Mouse (Mus musculus): ENCODE measurements at regions not wholly inside any gene's neighbourhood (a gene's known extent, or its start where the extent isn't known, plus 50 kb on each side); places are given as distances from the start of the nearest gene placed in this dataset.
"Not testable (repeated sequence)": the region's sequence is repeated elsewhere in the genome, so short reads cannot be mapped to it uniquely, and the experiment has no call there.

DNA sequence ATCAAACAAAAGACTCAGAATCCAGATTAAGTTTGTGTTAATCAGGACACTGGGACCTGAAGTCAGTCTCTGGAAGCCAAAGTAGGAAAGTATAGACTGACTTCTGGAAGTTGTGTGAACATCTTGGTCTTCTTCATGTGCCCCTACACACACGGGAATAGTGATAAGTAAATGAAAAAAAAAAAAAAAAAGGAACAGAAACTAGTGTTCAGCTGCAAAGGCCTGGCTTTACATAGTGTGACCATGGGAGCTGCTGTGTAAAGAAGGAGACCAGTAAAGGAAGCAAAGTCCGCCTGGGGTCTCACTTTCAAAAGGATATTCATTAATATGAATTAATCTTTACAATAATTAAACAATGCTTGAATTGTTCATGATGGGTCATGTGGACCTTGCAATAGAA, 190.6 kb upstream of the Tmc3 start:
- DNase-seq (ENCODE audit: low spot score in 2 of 2): no peak

DNA sequence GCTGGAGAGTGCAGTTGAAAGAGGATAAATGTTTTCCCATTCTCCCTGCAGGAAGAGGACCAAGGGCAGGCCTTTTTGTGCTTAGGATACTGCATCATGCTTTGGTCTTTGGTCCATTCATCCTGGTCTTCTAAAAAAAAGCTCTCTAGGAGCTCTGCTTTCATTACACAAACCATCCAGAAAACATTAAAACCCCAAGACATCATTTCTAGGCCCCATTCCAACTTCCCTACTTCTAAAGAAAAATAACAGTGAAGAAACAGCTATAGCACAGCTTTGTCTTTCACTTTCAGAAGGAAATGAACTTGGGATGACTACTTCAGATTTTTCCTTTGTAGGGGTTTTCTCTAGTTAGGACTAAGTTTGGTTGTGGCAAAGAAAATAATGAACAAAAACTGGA, 185.1 kb upstream of the Tmc3 start:
- DNase-seq (ENCODE audit: low spot score in 2 of 2): no peak

- DNase-seq (ENCODE audit: low spot score in 2 of 2): no peak
These were observed 183.7 kb upstream of the Tmc3 start for GRCm38 (mm10) chr7:83401001-83401400.

GRCm38 (mm10) chr7:83412745-83413144, 172.0 kb upstream of the Tmc3 start:
- DNase-seq (ENCODE audit: low spot score in 2 of 2): not testable (repeated sequence)

DNA sequence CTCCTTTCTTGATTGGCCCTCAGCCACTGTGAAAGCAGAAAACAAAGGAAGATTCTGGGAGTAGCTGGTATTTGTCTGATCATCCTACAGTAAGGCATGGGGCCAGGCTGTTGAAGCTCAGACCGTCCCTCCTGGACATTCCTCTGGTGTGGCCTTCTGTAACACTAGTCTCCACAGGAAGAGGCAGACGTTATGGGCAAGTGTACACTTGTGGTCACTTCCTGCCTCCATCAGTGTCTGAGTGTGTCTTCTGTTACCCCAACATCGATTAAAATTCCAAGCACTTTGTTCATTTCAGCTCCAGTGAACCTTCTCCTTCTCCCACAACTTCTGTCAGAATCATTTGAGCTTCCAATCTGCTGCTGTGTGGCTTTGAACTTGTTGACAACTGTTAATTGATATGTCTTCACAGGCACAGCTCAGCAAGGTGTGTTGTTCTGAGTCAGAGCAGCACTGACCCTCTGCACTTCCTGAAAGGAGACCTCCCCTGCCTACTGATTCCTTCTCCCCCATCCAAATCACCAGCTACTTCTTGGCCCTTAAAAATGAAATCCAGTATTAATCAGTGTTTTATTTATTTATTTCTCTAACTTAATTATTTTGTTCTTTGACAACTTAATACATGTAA, 154.7 kb upstream of the Tmc3 start:
- DNase-seq (ENCODE audit: low spot score in 2 of 2): no peak

- DNase-seq (ENCODE audit: low spot score in 2 of 2): peak in 1 of 2 experiments; percentile 49
These were observed 153.6 kb upstream of the Tmc3 start for GRCm38 (mm10) chr7:83431094-83431493.

GRCm38 (mm10) chr7:83432843-83433242, 151.9 kb upstream of the Tmc3 start:
- no peak for DNase-seq (ENCODE audit: low spot score in 2 of 2)

DNA sequence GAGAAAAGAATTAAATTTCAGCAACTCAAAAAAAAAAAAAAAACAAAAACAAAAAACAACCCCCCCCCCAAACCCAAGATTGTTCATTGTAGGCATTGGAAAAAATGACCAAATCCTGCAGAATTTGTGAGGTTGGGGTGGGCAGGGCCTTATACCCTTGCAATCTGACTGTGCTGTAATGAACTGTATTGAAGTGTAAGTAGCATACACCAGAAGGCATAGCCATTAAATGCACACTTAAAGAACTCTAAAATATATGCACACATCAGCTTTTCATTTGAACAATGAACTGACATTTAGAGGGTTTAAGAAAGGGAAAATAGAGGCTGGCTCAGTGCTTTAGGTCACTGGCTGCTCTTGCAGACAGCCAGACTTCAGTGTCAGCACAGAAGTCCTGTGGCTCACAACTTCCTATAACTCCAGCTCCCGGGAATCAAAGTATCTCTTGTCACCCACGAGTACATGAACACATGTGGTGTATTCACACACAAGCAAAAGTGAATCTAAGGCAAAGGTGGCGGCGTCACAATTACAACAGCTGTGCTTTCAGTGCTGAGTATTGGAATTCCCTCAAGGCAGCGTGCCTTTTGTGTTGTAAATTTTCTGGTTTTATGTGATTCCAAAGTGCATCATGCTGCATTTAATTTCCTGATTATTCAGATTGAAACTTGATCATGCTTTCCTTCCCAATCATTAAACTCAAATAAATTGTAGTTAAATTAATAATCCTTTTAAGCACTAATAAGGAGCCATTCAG, 150.6 kb upstream of the Tmc3 start:
- DNase-seq (ENCODE audit: low spot score in 2 of 2): no peak

- DNase-seq (ENCODE audit: low spot score in 2 of 2): no peak
These were observed 146.0 kb upstream of the Tmc3 start for GRCm38 (mm10) chr7:83438538-83439393.

GRCm38 (mm10) chr7:83443596-83444278, 141.0 kb upstream of the Tmc3 start:
- no peak for DNase-seq (ENCODE audit: low spot score in 2 of 2)

DNA sequence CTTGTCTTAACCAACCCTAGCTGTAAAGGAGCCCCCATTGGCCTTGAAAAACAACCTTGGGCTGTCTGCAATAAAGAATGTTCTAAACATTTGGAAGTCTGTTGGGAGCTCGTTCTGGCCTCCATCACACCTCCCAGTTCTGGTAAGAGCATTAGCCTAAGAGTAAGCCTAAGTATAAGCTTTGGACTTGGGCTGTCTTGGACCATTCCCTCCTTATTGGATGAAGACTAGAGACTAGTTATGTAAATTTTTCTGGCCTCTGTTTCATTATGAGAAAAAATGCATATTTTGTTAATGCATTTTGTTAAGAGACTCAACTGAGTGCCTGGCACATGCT, 140.5 kb upstream of the Tmc3 start:
- DNase-seq (ENCODE audit: low spot score in 2 of 2): no peak

DNA sequence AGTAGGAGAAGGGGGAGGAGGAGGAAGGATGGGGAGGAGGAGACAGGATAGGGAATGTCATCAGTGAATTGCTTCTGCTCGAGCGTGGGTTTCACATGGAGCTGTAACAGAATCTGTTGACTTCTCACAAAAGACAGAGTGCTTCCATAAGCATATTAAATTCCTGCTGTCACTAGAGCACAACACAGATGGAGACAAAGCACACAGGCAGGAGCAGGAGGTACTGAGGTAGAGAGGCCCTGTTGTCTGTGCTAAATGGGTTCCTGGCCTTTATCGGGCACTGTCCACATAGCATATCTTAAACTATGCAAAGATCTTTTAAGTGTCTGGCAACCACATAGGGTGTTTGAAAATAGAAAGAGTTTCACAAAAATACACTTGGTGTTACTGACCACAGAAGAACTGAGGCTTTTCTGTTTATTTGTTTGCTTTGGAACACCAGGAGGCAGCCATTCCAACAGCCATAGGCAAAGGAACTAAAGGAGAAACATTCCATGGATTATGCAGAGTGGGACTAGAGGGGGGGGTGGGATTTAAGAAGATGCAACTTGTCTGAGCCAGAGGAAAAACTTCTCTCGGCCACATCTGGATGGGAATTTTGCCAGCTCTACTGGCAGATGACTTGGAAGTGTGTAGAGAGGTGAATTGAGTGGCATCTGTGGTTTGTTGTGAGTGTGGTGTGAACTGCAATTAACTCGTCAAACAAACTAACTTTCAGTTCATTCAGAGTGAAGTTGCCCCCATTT, 139.4 kb upstream of the Tmc3 start:
- DNase-seq (ENCODE audit: low spot score in 2 of 2): no peak

GRCm38 (mm10) chr7:83450346-83450745, 134.4 kb upstream of the Tmc3 start:
- peak in 1 of 2 experiments; percentile 23 for DNase-seq (ENCODE audit: low spot score in 2 of 2)

- DNase-seq (ENCODE audit: low spot score in 2 of 2): no peak
These were observed 132.4 kb upstream of the Tmc3 start for GRCm38 (mm10) chr7:83452309-83452708.

- DNase-seq (ENCODE audit: low spot score in 2 of 2): no peak
These were observed 125.2 kb upstream of the Tmc3 start for GRCm38 (mm10) chr7:83459520-83459919.

- DNase-seq (ENCODE audit: low spot score in 2 of 2): no peak
These were observed 117.7 kb upstream of the Tmc3 start for GRCm38 (mm10) chr7:83467006-83467405.

GRCm38 (mm10) chr7:83469856-83470255, 114.9 kb upstream of the Tmc3 start:
- not testable (repeated sequence) for DNase-seq (ENCODE audit: low spot score in 2 of 2)

DNA sequence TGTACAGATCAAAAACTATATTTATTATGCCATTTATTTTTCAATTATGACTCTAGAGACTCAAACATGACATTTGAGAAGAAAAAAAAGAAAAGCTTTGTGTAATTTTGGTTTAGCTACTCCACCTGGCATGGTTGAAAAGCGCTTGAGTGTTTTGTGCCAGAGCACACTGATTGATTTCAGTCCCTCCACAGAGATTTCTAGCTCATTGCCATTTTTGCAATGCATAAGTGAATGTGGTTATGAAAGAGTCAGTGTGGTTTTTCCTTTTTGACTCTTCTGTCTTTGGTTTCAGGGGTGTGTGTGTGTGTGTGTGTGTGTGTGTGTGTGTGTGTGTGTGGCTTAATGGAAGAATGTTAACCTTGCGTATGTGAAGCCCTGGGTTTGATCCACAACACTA, 113.6 kb upstream of the Tmc3 start:
- DNase-seq (ENCODE audit: low spot score in 2 of 2): no peak

- no peak for DNase-seq (ENCODE audit: low spot score in 2 of 2)
These were observed 110.3 kb upstream of the Tmc3 start for GRCm38 (mm10) chr7:83474471-83474870.

DNA sequence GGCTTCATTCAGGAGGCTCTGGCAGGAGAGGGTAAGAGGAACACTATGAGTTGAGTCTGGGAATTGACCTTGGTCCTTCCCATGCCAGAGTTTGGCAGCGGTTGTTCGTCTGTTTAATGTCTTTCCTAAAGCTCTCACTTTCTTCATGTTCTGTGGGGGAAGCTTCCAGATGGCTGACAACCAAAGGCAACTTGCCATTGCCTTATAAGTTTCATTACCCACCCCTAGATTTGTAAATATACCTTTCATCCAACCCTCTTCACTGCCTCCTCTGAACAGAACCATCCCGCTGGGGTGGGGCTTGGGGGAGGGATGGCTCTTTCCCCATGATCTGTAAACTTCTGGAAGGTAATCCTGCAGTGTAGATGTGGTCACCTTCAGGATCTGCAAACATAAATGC, 109.7 kb upstream of the Tmc3 start:
- no peak for DNase-seq (ENCODE audit: low spot score in 2 of 2)

- no peak for DNase-seq (ENCODE audit: low spot score in 2 of 2)
These were observed 109.1 kb upstream of the Tmc3 start for GRCm38 (mm10) chr7:83475438-83476160.

Measured in urinary bladder, adult 18-20 months (tissue).